Mouse (Mus musculus) limb, embryonic 11.5 days (tissue): ENCODE results near the gene Slk. TPM values are rescaled to one million over a fixed set of nuclear protein-coding genes. Genes with fewer than 3 reads are reported as not detected.

Experiments used
- ATAC-seq: fragments of 200-750 bp; cut with Nextera tagmentation; 2 replicates; pipeline ENCODE4 v1.8.0; 2017; ENCODE audit warnings: low read depth; ENCODE audit not compliant: insufficient number of reproducible peaks, low FRiP score, low TSS enrichment
- DNase-seq: peaks from one replicate; pipeline ENCODE4 v3.0.0-alpha.2; 2015; ENCODE audit warnings: low spot score
- H3K27ac ChIP-seq: fragments of 300-500 bp; sonication (generic); replicated peaks from 2 replicates; pipeline ENCODE4 v1.5.1; 2014; ENCODE audit warnings: low read depth, mild to moderate bottlenecking, low read length
- H3K27me3 ChIP-seq: fragments of 300-500 bp; sonication (generic); 2 replicates; pipeline ENCODE4 v1.6.1; 2014; ENCODE audit warnings: mild to moderate bottlenecking, low read length, mixed read lengths; ENCODE audit not compliant: control insufficient read depth, insufficient read depth
- H3K36me3 ChIP-seq: fragments of 300-500 bp; sonication (generic); 2 replicates; pipeline ENCODE4 v1.6.1; 2014; ENCODE audit warnings: mild to moderate bottlenecking, low read length, moderate library complexity, mixed read lengths; ENCODE audit not compliant: control insufficient read depth, insufficient read depth
- H3K4me1 ChIP-seq: fragments of 300-500 bp; sonication (generic); 2 replicates; pipeline ENCODE4 v1.6.1; 2014; ENCODE audit warnings: low read length, mixed read lengths; ENCODE audit not compliant: control insufficient read depth, insufficient read depth
- H3K4me2 ChIP-seq: fragments of 300-500 bp; sonication (generic); 2 replicates; pipeline ENCODE4 v1.6.1; 2014; ENCODE audit warnings: low read depth, mild to moderate bottlenecking, moderate library complexity; ENCODE audit not compliant: severe bottlenecking
- H3K4me3 ChIP-seq: fragments of 300-500 bp; sonication (generic); 2 replicates; pipeline ENCODE4 v1.5.1; 2014; ENCODE audit warnings: low read depth, low read length
- H3K9ac ChIP-seq: fragments of 300-500 bp; sonication (generic); 2 replicates; pipeline ENCODE4 v1.6.1; 2014; ENCODE audit warnings: mild to moderate bottlenecking, low read length
- H3K9me3 ChIP-seq: fragments of 300-500 bp; sonication (generic); 2 replicates; pipeline ENCODE4 v1.6.1; 2016; ENCODE audit warnings: low read length; ENCODE audit not compliant: control insufficient read depth
- WGBS: fragments of 180-500 bp; shearing (Covaris S2); extraction: QIAGEN DNeasy Blood & Tissue Kit; methylation state at CpG from one replicate; pipeline ENCODE4 v1.1.7; 2014; 5-methylcytosine and 5-hydroxymethylcytosine counted together
- polyA plus RNA-seq: library from polyadenylated mRNA; unstranded; fragments of >200 nt; fragmentation: Nextera tagmentation; extraction: Ambion mirVana; gene quantifications from 2 replicates; pipeline ENCODE4 v1.2.1, GENCODE M21; 2014

The Slk gene
- polyA plus RNA-seq, 1 experiment from 2014 or later = 11.8 TPM

DNA sequence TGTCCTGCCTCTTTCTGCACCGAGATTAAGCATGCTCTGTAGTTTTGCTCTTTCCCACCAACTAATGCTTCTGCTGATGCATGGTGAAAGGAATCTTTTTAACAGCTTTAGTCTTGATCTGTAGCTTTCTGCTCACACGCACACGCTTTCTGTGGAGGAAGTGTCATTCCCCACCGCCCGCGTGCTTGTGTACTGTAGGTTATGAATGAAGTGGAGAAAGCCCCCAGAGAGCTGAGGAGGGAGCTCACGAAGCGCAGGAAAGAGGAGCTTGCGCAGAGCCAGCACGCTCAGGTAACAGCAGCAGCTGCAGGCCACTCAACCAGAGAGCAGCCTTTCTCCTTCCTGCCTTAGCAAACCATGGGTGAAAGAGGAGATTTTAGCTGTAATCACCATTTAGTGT, 48.0 kb downstream of the Slk start:
- ATAC-seq (no peak), DNase-seq (no peak)
- Histone ChIP-seq H3K36me3 (peaks cover 4% of the 10 kb centered on the region; the same call in 1 of the 2 replicates), H3K27me3 (no peaks in the 10 kb centered on the region), H3K4me3 (no peak overlapping the region), H3K27ac (no peak overlapping the region), H3K4me1 (no peaks in the 10 kb centered on the region), H3K9ac (no peak overlapping the region), H3K4me2 (no peak overlapping the region), H3K9me3 (no peaks in the 10 kb centered on the region)
- 95% methylated on average over 10 of the region's 10 CpGs for WGBS

DNA sequence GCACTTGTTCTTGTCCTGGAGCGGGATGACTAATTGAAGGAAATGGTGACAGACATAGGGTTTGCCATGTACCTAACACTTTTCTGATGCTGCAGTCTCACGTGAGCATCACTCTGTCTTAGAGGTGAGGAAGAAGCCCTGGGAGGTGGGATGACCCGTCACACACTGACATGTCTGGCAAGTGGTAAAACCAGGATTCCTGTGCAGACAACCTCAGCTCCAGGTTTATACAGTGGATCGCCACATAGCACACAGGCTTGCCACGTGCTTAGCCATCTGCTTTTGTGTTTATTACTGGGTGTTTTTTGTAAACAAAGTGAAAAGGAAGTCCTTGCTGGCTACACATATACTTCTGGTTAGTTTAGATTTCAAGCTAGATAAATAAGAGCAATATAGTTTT, 49.6 kb downstream of the Slk start:
- Histone ChIP-seq H3K4me3 (no peak overlapping the region), H3K9me3 (no peaks in the 10 kb centered on the region), H3K36me3 (peaks cover 3% of the 10 kb centered on the region; the same call in 1 of the 2 replicates), H3K4me2 (no peak overlapping the region), H3K4me1 (no peaks in the 10 kb centered on the region), H3K9ac (no peak overlapping the region), H3K27me3 (no peaks in the 10 kb centered on the region), H3K27ac (no peak overlapping the region)
- no peak for ATAC-seq
- no peak for DNase-seq
- WGBS = 77% methylated on average over 5 of the region's 5 CpGs

DNA sequence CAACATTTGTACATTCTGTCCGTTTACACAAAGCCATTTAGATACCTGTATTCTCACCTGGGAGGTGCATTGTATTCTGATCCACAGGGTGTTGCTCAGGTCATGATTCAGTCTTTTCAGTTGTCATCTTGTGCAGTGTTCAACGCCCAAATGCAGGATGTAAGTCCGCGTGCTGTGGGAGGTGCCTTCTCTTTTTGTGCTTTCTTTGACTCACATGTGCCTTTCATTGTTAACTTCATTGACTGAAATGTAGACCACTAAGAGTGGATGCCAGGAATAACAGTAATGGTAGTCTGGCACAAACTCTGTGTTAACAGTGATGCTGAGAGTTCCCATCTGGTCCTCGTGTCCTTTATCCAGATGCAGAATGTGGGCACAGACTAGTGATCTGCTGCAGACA, 50.9 kb downstream of the Slk start:
- H3K4me2 ChIP-seq = no peak overlapping the region
- no peaks in the 10 kb centered on the region for H3K9me3 ChIP-seq
- 83% methylated on average over 5 of the region's 5 CpGs for WGBS
- no peak overlapping the region for H3K9ac ChIP-seq
- no peak overlapping the region for H3K27ac ChIP-seq
- DNase-seq (no peak), ATAC-seq (no peak)
- no peaks in the 10 kb centered on the region for H3K4me1 ChIP-seq
- H3K27me3 ChIP-seq = no peaks in the 10 kb centered on the region
- no peak overlapping the region for H3K4me3 ChIP-seq
- H3K36me3 ChIP-seq = peaks cover 4% of the 10 kb centered on the region; the same call in 1 of the 2 replicates

DNA sequence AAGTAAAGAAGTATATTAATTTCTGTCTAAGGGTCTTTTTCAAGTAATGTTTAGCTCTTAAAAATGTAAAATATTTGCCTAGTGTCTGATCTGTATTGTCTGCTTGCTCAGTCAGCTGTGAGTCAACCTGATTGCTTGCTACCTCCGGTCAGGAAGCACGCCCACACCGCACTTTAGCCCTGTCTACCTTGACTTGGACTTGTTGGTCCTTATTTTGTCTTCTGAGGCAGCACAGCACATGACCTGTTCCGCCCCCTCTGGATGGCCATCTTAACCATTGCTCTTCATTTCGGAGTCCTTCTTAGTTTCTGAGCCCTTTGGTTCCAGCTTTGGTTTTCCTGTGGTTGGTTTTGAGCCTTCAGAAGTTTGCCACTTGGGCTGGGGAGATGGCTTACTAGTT, 52.3 kb downstream of the Slk start:
- H3K27ac ChIP-seq = no peak overlapping the region
- H3K36me3 ChIP-seq = peaks cover 3% of the 10 kb centered on the region; the same call in 1 of the 2 replicates
- ATAC-seq (no peak), DNase-seq (no peak)
- H3K4me1 ChIP-seq = no peaks in the 10 kb centered on the region
- 93% methylated on average over 5 of the region's 5 CpGs for WGBS
- no peak overlapping the region for H3K4me3 ChIP-seq
- H3K9me3 ChIP-seq = no peaks in the 10 kb centered on the region
- no peak overlapping the region for H3K4me2 ChIP-seq
- no peak overlapping the region for H3K9ac ChIP-seq
- no peaks in the 10 kb centered on the region for H3K27me3 ChIP-seq

DNA sequence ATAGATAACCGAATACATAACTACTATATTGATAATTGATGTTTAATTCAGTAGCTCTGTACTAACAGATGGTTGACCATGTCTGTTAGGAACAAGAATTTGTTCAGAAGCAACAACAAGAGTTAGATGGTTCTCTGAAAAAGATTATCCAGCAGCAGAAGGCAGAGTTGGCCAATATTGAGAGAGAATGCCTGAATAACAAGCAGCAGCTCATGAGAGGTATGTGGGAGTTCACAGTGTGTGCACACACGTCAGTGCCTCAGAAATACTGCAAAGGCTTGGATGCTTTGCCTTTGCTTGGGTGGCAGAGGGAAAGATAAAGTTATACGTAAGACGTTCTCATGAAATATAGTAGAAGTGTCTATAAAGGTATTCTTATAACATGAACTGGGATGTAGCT, 55.9 kb downstream of the Slk start:
- no peak overlapping the region for H3K4me2 ChIP-seq
- no peaks in the 10 kb centered on the region for H3K9me3 ChIP-seq
- no peaks in the 10 kb centered on the region for H3K4me1 ChIP-seq
- H3K27ac ChIP-seq = no peak overlapping the region
- H3K36me3 ChIP-seq = peaks cover 13% of the 10 kb centered on the region
- no peaks in the 10 kb centered on the region for H3K27me3 ChIP-seq
- WGBS = 93% methylated on average over 4 of the region's 4 CpGs
- H3K4me3 ChIP-seq = no peak overlapping the region
- no peak for ATAC-seq
- no peak for DNase-seq
- H3K9ac ChIP-seq = no peak overlapping the region

DNA sequence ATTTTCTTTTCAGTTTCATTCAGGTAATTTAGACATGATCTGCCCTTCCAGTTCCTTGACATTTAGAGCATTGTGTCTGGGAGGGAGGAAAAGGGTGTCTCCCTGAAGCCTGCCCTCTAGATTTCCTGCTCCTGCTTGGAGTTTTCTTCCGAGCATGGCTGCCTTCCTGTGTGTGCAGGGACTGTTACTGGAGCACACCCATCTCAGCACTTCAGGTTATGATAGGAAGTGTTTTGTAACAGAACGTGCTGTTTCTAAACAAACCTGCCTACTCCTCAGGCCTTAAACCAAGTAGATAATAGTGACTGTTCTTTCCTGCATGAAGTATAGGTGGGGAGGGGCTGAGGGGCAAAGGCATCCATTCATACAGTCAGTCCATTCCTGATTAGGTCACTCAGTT, 64.4 kb downstream of the Slk start:
- no peaks in the 10 kb centered on the region for H3K27me3 ChIP-seq
- DNase-seq (peak; percentile 13), ATAC-seq (no peak)
- no peak overlapping the region for H3K4me2 ChIP-seq
- no peaks in the 10 kb centered on the region for H3K4me1 ChIP-seq
- no peak overlapping the region for H3K4me3 ChIP-seq
- peak overlapping the region; percentile 4; the same call in 1 of the 2 replicates for H3K9ac ChIP-seq
- peaks cover 9% of the 10 kb centered on the region for H3K36me3 ChIP-seq
- no peaks in the 10 kb centered on the region for H3K9me3 ChIP-seq
- WGBS = 85% methylated on average over 2 of the region's 2 CpGs
- no peak overlapping the region for H3K27ac ChIP-seq

DNA sequence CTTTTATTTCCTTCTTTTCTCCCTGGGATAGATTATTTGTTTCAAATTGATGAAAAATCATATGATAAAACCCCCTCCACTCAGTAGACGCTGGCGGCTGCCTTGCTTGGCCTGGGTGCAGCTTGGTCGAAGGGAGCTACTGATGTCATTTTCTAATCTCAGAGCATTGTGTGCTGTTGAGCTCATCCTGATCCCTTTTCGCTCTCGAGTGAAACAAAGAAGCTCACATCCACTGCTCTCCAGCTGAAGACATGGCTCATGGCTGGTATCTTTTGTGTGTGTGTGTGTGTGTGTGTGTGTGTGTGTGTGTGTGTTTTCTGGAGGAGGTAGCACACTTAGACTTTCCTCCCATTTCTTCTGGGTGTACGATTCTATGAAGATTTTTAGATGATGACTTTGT, 66.1 kb downstream of the Slk start:
- no peaks in the 10 kb centered on the region for H3K4me1 ChIP-seq
- H3K27me3 ChIP-seq = no peaks in the 10 kb centered on the region
- no peak for ATAC-seq
- no peak overlapping the region for H3K9ac ChIP-seq
- no peak overlapping the region for H3K27ac ChIP-seq
- H3K4me3 ChIP-seq = no peak overlapping the region
- 89% methylated on average over 6 of the region's 6 CpGs for WGBS
- H3K36me3 ChIP-seq = no peaks in the 10 kb centered on the region
- H3K4me2 ChIP-seq = no peak overlapping the region
- DNase-seq = peak; percentile 7
- H3K9me3 ChIP-seq = no peaks in the 10 kb centered on the region

DNA sequence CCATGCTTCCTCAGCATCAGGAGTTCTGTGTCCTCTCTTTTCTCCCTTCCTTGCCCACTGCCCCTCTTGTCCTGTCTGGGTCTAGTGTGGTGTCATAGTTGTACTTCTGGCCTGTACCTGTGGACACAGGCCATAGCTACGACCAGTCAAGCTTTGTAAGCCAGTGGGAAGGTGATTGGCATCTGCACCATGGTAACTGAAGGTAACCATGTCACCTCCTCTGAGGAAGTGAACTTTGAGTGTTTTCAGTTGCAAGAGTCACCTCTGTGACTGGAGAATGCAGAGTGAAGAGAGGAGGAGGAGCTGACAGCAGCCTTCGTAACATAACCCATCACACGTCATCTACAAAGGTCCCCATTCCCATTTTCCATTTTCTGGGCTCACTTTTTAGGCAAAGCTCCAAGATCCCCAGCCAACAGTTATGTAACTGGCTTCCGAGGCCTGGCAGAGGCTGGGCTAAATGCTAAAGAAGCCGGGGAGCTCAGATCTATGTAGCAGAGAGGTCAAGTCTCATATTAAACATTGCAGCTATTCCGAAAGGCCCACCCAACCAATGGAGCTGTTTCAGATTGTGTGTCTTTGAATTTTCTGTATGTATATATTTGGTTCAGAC, 67.1 kb downstream of the Slk start:
- Histone ChIP-seq H3K4me2 (no peak overlapping the region), H3K4me3 (no peak overlapping the region), H3K9ac (no peak overlapping the region), H3K27me3 (no peaks in the 10 kb centered on the region), H3K27ac (no peak overlapping the region), H3K36me3 (no peaks in the 10 kb centered on the region), H3K4me1 (no peaks in the 10 kb centered on the region), H3K9me3 (no peaks in the 10 kb centered on the region)
- DNase-seq = peak; percentile 3
- no peak for ATAC-seq
- WGBS = 91% methylated on average over 6 of the region's 6 CpGs

DNA sequence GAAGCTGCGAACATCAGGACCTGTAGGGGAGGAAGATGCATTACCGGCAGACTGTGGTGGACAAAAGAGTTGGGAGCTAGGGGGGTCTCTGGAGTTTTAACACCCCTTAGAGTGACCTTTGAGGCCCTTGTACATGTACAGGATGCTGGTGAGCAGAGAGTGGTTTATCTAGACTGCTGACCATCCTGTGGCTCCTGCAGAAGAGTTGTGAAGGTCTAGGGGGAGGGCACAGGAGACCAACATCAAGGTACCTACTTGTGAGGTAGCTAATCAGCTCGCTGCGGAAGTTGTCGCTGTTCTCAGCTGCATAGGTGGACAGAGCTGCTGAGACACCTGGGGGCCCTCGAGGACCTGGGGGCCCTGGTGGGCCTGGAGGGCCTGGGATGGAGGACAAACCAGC, 69.6 kb downstream of the Slk start:
- Histone ChIP-seq H3K36me3 (no peaks in the 10 kb centered on the region), H3K4me3 (no peak overlapping the region), H3K4me1 (no peaks in the 10 kb centered on the region), H3K9me3 (no peaks in the 10 kb centered on the region), H3K9ac (no peak overlapping the region), H3K4me2 (no peak overlapping the region), H3K27me3 (no peaks in the 10 kb centered on the region), H3K27ac (no peak overlapping the region)
- DNase-seq (peak; percentile 16), ATAC-seq (no peak)
- WGBS = 93% methylated on average over 6 of the region's 6 CpGs
